Mouse (Mus musculus) hindbrain, postnatal 0 days (tissue): Measurements from ENCODE around the gene Hecw1. TPM values are rescaled to one million over a fixed set of nuclear protein-coding genes. Genes with fewer than 3 reads are reported as not detected.
A peak's percentile ranks its signal among the peaks of the same experiment; 100 is the strongest.

Experiments
- ATAC-seq: fragments of 200-750 bp; cut with Nextera tagmentation; 2 replicates; pipeline ENCODE4 v1.8.0; 2017; ENCODE audit warnings: mild to moderate bottlenecking, moderate TSS enrichment, moderate library complexity
- DNase-seq: peaks from one replicate; pipeline ENCODE4 v3.0.0-alpha.2; 2015; ENCODE audit warnings: low spot score
- H3K27ac ChIP-seq: fragments of 300-500 bp; sonication (generic); 2 replicates; pipeline ENCODE4 v1.5.1; 2014; ENCODE audit warnings: mild to moderate bottlenecking
- H3K27me3 ChIP-seq: fragments of 300-500 bp; sonication (generic); 2 replicates; pipeline ENCODE4 v1.6.1; 2014; ENCODE audit warnings: low read length, mixed read lengths; ENCODE audit not compliant: insufficient read depth
- H3K36me3 ChIP-seq: fragments of 300-500 bp; sonication (generic); 2 replicates; pipeline ENCODE4 v1.6.1; 2014; ENCODE audit warnings: low read length, mixed read lengths; ENCODE audit not compliant: insufficient read depth
- H3K4me1 ChIP-seq: fragments of 300-500 bp; sonication (generic); 2 replicates; pipeline ENCODE4 v1.6.1; 2014; ENCODE audit warnings: antibody characterized with exemption, low read length, mixed read lengths; ENCODE audit not compliant: insufficient read depth
- H3K4me2 ChIP-seq: fragments of 300-500 bp; sonication (generic); 2 replicates; pipeline ENCODE4 v1.6.1; 2014; ENCODE audit warnings: low read depth, mild to moderate bottlenecking, low read length, moderate library complexity, mixed read lengths
- H3K4me3 ChIP-seq: fragments of 300-500 bp; sonication (generic); 2 replicates; pipeline ENCODE4 v1.5.1; 2014; ENCODE audit warnings: low read length
- H3K9ac ChIP-seq: fragments of 300-500 bp; sonication (generic); replicated peaks from 2 replicates; pipeline ENCODE4 v1.6.1; 2014; ENCODE audit warnings: mild to moderate bottlenecking, low read length, moderate library complexity, mixed read lengths
- H3K9me3 ChIP-seq: fragments of 300-500 bp; sonication (generic); 2 replicates; pipeline ENCODE4 v1.6.1; 2016; ENCODE audit warnings: low read length, mixed read lengths
- CTCF ChIP-seq: IDR thresholded peaks from 2 replicates; pipeline ENCODE4 v1.5.1; 2016; ENCODE audit warnings: antibody characterized with exemption, control low read depth, low read depth
- WGBS: fragments of 180-500 bp; shearing (Covaris S2); extraction: QIAGEN DNeasy Blood & Tissue Kit; methylation state at CpG from one replicate; pipeline ENCODE4 v1.1.7; 2014; 5-methylcytosine and 5-hydroxymethylcytosine counted together
- polyA plus RNA-seq: library from polyadenylated mRNA; unstranded; fragments of >200 nt; fragmentation: Nextera tagmentation; extraction: Ambion mirVana; gene quantifications from 2 replicates; pipeline ENCODE4 v1.2.1, GENCODE M21; 2015
- total RNA-seq: library from RNA; depleted of rRNA; stranded (reverse); fragments of >200 nt; gene quantifications from 2 replicates; pipeline ENCODE4 v1.2.3, GENCODE M21; 2014; rRNA removed

The Hecw1 gene
- 95.3 and 114 TPM in 2 replicates for total RNA-seq
- polyA plus RNA-seq, result 29.8 and 30.5 TPM in 2 replicates

- peak; percentile 88 for ATAC-seq
- Histone ChIP-seq H3K27ac (peak within 1 kb of the TSS; percentile 94), H3K36me3 (no peaks in the 10 kb centered on the region), H3K4me1 (peaks cover 8% of the 10 kb centered on the region; the same call in 1 of the 2 replicates), H3K9me3 (no peaks in the 10 kb centered on the region), H3K9ac (peak within 1 kb of the TSS; percentile 79), H3K4me2 (peak within 1 kb of the TSS; percentile 73), H3K4me3 (peak within 1 kb of the TSS; percentile 69), H3K27me3 (no peaks in the 10 kb centered on the region)
- peak; percentile 82 for DNase-seq
- under 1% methylated on average over 15 of the region's 15 CpGs for WGBS
- no peak for TF ChIP-seq CTCF
Measured at GRCm38 (mm10) chr13:14522906-14523269, at the start of gene Hecw1. TSS of gene Hecw1 (minus strand) at chr13:14523228.

- no peak overlapping the region for H3K4me2 ChIP-seq
- WGBS, result 90% methylated on average over 1 of the region's 1 CpGs
- DNase-seq, result no peak
- no peak overlapping the region for H3K9ac ChIP-seq
- H3K36me3 ChIP-seq, result no peaks in the 10 kb centered on the region
- no peak overlapping the region for H3K4me3 ChIP-seq
- H3K27me3 ChIP-seq, result no peaks in the 10 kb centered on the region
- ATAC-seq, result no peak
- H3K27ac ChIP-seq, result no peak overlapping the region
- TF ChIP-seq CTCF, result no peak
- no peaks in the 10 kb centered on the region for H3K9me3 ChIP-seq
- no peaks in the 10 kb centered on the region for H3K4me1 ChIP-seq
Measured at GRCm38 (mm10) chr13:14561336-14561735, 38.3 kb upstream of the Hecw1 start.

GRCm38 (mm10) chr13:14552628-14553027 lies 29.6 kb upstream of the Hecw1 start:
- Histone ChIP-seq H3K27me3 (no peaks in the 10 kb centered on the region), H3K36me3 (no peaks in the 10 kb centered on the region), H3K4me3 (no peak overlapping the region), H3K4me2 (no peak overlapping the region), H3K27ac (no peak overlapping the region), H3K9ac (no peak overlapping the region), H3K4me1 (no peaks in the 10 kb centered on the region), H3K9me3 (no peaks in the 10 kb centered on the region)
- ATAC-seq, result no peak
- TF ChIP-seq CTCF, result no peak
- 69% methylated on average over 2 of the region's 2 CpGs for WGBS
- peak; percentile 10 for DNase-seq

GRCm38 (mm10) chr13:14542860-14543259 lies 19.8 kb upstream of the Hecw1 start:
- 87% methylated on average over 5 of the region's 5 CpGs for WGBS
- ATAC-seq, result no peak
- DNase-seq, result no peak
- TF ChIP-seq CTCF, result no peak
- Histone ChIP-seq H3K9ac (no peak overlapping the region), H3K4me1 (no peaks in the 10 kb centered on the region), H3K36me3 (no peaks in the 10 kb centered on the region), H3K4me3 (no peak overlapping the region), H3K4me2 (no peak overlapping the region), H3K9me3 (no peaks in the 10 kb centered on the region), H3K27ac (no peak overlapping the region), H3K27me3 (no peaks in the 10 kb centered on the region)

- Histone ChIP-seq H3K4me2 (peak overlapping the region; percentile 73), H3K4me1 (peaks cover 8% of the 10 kb centered on the region; the same call in 1 of the 2 replicates), H3K27ac (peak overlapping the region; percentile 94), H3K36me3 (no peaks in the 10 kb centered on the region), H3K4me3 (peak overlapping the region; percentile 69), H3K27me3 (no peaks in the 10 kb centered on the region), H3K9me3 (no peaks in the 10 kb centered on the region), H3K9ac (peak overlapping the region; percentile 79)
- TF ChIP-seq CTCF, result peak; percentile 4; the same call in 1 of the 2 replicates
- WGBS, result under 1% methylated on average over 33 of the region's 38 CpGs
- DNase-seq (peak; percentile 86), ATAC-seq (peak; percentile 94)
Measured at GRCm38 (mm10) chr13:14522128-14522905, 711 bp downstream of the Hecw1 start.

- H3K27ac ChIP-seq, result peak overlapping the region; percentile 94
- no peaks in the 10 kb centered on the region for H3K36me3 ChIP-seq
- H3K4me2 ChIP-seq, result peak overlapping the region; percentile 73
- H3K4me3 ChIP-seq, result peak overlapping the region; percentile 69
- H3K27me3 ChIP-seq, result no peaks in the 10 kb centered on the region
- no peaks in the 10 kb centered on the region for H3K9me3 ChIP-seq
- peak overlapping the region; percentile 79 for H3K9ac ChIP-seq
- TF ChIP-seq CTCF, result no peak
- peaks cover 8% of the 10 kb centered on the region; the same call in 1 of the 2 replicates for H3K4me1 ChIP-seq
- WGBS, result 5% methylated on average over 4 of the region's 4 CpGs
- DNase-seq (peak; percentile 39), ATAC-seq (peak; percentile 24)
Measured at GRCm38 (mm10) chr13:14521746-14522127, 1.3 kb downstream of the Hecw1 start.

GRCm38 (mm10) chr13:14519605-14520004 lies 3.4 kb downstream of the Hecw1 start:
- 80% methylated on average over 3 of the region's 3 CpGs for WGBS
- H3K27ac ChIP-seq, result no peak overlapping the region
- ATAC-seq, result no peak
- no peaks in the 10 kb centered on the region for H3K36me3 ChIP-seq
- peak overlapping the region; percentile 69 for H3K4me3 ChIP-seq
- H3K27me3 ChIP-seq, result no peaks in the 10 kb centered on the region
- no peak for TF ChIP-seq CTCF
- H3K9me3 ChIP-seq, result no peaks in the 10 kb centered on the region
- H3K4me1 ChIP-seq, result peaks cover 8% of the 10 kb centered on the region; the same call in 1 of the 2 replicates
- no peak overlapping the region for H3K9ac ChIP-seq
- no peak for DNase-seq
- peak overlapping the region; percentile 73 for H3K4me2 ChIP-seq
